In genomic region chr5:104039154-104039932, GRCm38 (mm10) we compare ENCODE assay signal across 8 mouse cellular contexts. TPM values are rescaled to one million over a fixed set of nuclear protein-coding genes. Genes with fewer than 3 reads are reported as not detected.
DNase-seq lines count a peak whose midpoint lies in the region; ATAC-seq and TF ChIP-seq lines count a peak whose summit lies in the region.

No protein-coding gene starts in this region.

- no peak overlapping the region for H3K9ac ChIP-seq in hindbrain, embryonic 16.5 days (ENCODE audit: low read depth, low read length)
- H3K9ac ChIP-seq in liver, embryonic 14.5 days (replicated peaks) = no peak overlapping the region

- 0 out of 2 replicates have a peak, but pooled peaks have one; percentile 54 for ATAC-seq in hindbrain, embryonic 16.5 days
- no peak for ATAC-seq in liver, embryonic 14.5 days (ENCODE audit: insufficient read depth)

- H3K36me3 ChIP-seq in hindbrain, embryonic 16.5 days (ENCODE audit: control insufficient read depth, insufficient read depth, low read length) = no peaks in the 10 kb centered on the region
- no peaks in the 10 kb centered on the region for H3K36me3 ChIP-seq in liver, embryonic 14.5 days (replicated peaks; ENCODE audit: control insufficient read depth, insufficient read depth, low read depth)
- no peaks in the 10 kb centered on the region for H3K36me3 ChIP-seq in small intestine, adult 2 months (ENCODE audit: control insufficient read depth, insufficient read depth, low read length)

- no peak for TF ChIP-seq EP300 in liver, embryonic 14.5 days (IDR thresholded peaks at IDR 0.05; ENCODE audit: low read depth)

- no peaks in the 10 kb centered on the region for H3K27me3 ChIP-seq in hindbrain, embryonic 16.5 days (replicated peaks; ENCODE audit: control insufficient read depth, insufficient read depth, low read length)
- no peaks in the 10 kb centered on the region for H3K27me3 ChIP-seq in liver, embryonic 14.5 days (ENCODE audit: control insufficient read depth, insufficient read depth, low read length)
- H3K27me3 ChIP-seq in small intestine, adult 2 months (ENCODE audit: control insufficient read depth, insufficient read depth, low read length) = no peaks in the 10 kb centered on the region

- H3K4me2 ChIP-seq in hindbrain, embryonic 16.5 days (ENCODE audit: low read length) = no peak overlapping the region
- H3K4me2 ChIP-seq in liver, embryonic 14.5 days (ENCODE audit: low read depth) = no peak overlapping the region

- peak; percentile 64 for TF ChIP-seq CTCF in liver, embryonic 14.5 days (IDR thresholded peaks at IDR 0.05; ENCODE audit: low read depth)
- TF ChIP-seq CTCF in small intestine, adult 2 months (IDR thresholded peaks at IDR 0.05; ENCODE audit: extremely low read depth, insufficient read length, insufficient replicate concordance, low read depth, low read length) = peak; percentile 56; the same call in 1 of the 2 replicates

- no peak overlapping the region for H3K27ac ChIP-seq in hindbrain, embryonic 16.5 days (ENCODE audit: low read depth, low read length)
- H3K27ac ChIP-seq in liver, embryonic 14.5 days = no peak overlapping the region
- no peak overlapping the region for H3K27ac ChIP-seq in small intestine, adult 2 months (ENCODE audit: insufficient read depth, low read depth, low read length)

- no peak for TF ChIP-seq POLR2A in small intestine, adult 2 months (IDR thresholded peaks at IDR 0.05; ENCODE audit: low read depth, low read length)

- intact Hi-C loops in heart, postnatal 25 days (cut with DNase I) = loop anchor here (1.0 kb wide), 1 partner anchor 39 kb away; no protein-coding TSS in a partner anchor

- no peaks in the 10 kb centered on the region for H3K4me1 ChIP-seq in hindbrain, embryonic 16.5 days (ENCODE audit: control insufficient read depth, insufficient read depth, low read depth, low read length)
- H3K4me1 ChIP-seq in liver, embryonic 14.5 days (replicated peaks; ENCODE audit: control insufficient read depth in 2 of 2, insufficient read depth in 2 of 2, low read length in 1 of 2) = peaks cover 8 to 20% of the 10 kb centered on the region in 2 experiments
- H3K4me1 ChIP-seq in small intestine, adult 2 months (ENCODE audit: control insufficient read depth, insufficient read depth, insufficient read length, low read length) = peaks cover 14% of the 10 kb centered on the region; the same call in 1 of the 2 replicates

- DNase-seq in heart, adult 18-20 months = peak; percentile 47 to 72
- DNase-seq in heart, postnatal 25 days (ENCODE audit: low spot score) = no peak
- peak; percentile 65 for DNase-seq in ES-CJ7 (ENCODE audit: low read depth, low spot score)
- DNase-seq in brain, adult 2 months (ENCODE audit: low read depth, low spot score) = peak; percentile 77
- DNase-seq in liver, embryonic 14.5 days (ENCODE audit: low read depth in 3 of 3, low spot score in 3 of 3) = no peak
- DNase-seq in T-cell, adult 2 months (ENCODE audit: low spot score) = no peak

- no peaks in the 10 kb centered on the region for H3K9me3 ChIP-seq in hindbrain, embryonic 16.5 days (ENCODE audit: control insufficient read depth, low read length)
- H3K9me3 ChIP-seq in liver, embryonic 14.5 days (ENCODE audit: control insufficient read depth, low read length) = no peaks in the 10 kb centered on the region

- 70% methylated on average over 6 of the region's 6 CpGs for WGBS in hindbrain, embryonic 16.5 days
- 29% methylated on average over 6 of the region's 6 CpGs for WGBS in liver, embryonic 14.5 days (ENCODE audit: insufficient replicate concordance)
- WGBS in small intestine, adult 2 months = 20% methylated on average over 6 of the region's 6 CpGs

- H3K4me3 ChIP-seq in hindbrain, embryonic 16.5 days (ENCODE audit: low read length) = no peak overlapping the region
- H3K4me3 ChIP-seq in liver, embryonic 14.5 days (ENCODE audit: insufficient read depth in 1 of 2, low read depth in 2 of 2, low read length in 2 of 2) = no peak overlapping the region
- H3K4me3 ChIP-seq in small intestine, adult 2 months (ENCODE audit: low read depth, low read length) = no peak overlapping the region

RNA-seq across cellular contexts. Expression of gene Nudt9, which starts 6.8 kb away (rescaled TPM):
- 10 to 100 TPM; 56.0 to 56.5 TPM for total RNA-seq in heart, adult 18-20 months (2021)
- 10 to 100 TPM; 51.4 to 52.3 TPM for total RNA-seq in heart, postnatal 25 days (2021)
- polyA plus RNA-seq in hindbrain, embryonic 16.5 days (2015; fragmentation: Nextera tagmentation; extraction: Ambion mirVana) = 68.4 and 71.7 TPM in 2 replicates
- polyA plus RNA-seq in liver, embryonic 14.5 days (2012; rRNA removed) = 34.5 and 48.1 TPM in 2 replicates
- 73.8 and 74.8 TPM in 2 replicates for polyA plus RNA-seq in liver, embryonic 14.5 days (2014; fragmentation: Nextera tagmentation; extraction: Ambion mirVana)
- polyA plus RNA-seq in small intestine, adult 2 months (2012; rRNA removed) = 24.6 and 58.0 TPM in 2 replicates

RNA-seq across cellular contexts. Expression of gene Hsd17b11, which starts 17.6 kb away (rescaled TPM):
- total RNA-seq in heart, adult 18-20 months (2021) = 10 to 100 TPM; 21.7 to 30.4 TPM
- 10 to 100 TPM; 25.2 to 29.6 TPM for total RNA-seq in heart, postnatal 25 days (2021)
- 2.9 and 3.1 TPM in 2 replicates for polyA plus RNA-seq in hindbrain, embryonic 16.5 days (2015; fragmentation: Nextera tagmentation; extraction: Ambion mirVana)
- 6.1 and 7.9 TPM in 2 replicates for polyA plus RNA-seq in liver, embryonic 14.5 days (2012; rRNA removed)
- polyA plus RNA-seq in liver, embryonic 14.5 days (2014; fragmentation: Nextera tagmentation; extraction: Ambion mirVana) = 1.9 and 2.6 TPM in 2 replicates
- polyA plus RNA-seq in small intestine, adult 2 months (2012; rRNA removed) = 46.9 and 109 TPM in 2 replicates

RNA-seq across cellular contexts. Expression of gene Gm17660, which starts 38.1 kb away (rescaled TPM):
- not detected for total RNA-seq in heart, adult 18-20 months (2021)
- total RNA-seq in heart, postnatal 25 days (2021) = not detected
- 0.44 TPM in 1 of 2 replicates, not detected in the other for polyA plus RNA-seq in hindbrain, embryonic 16.5 days (2015; fragmentation: Nextera tagmentation; extraction: Ambion mirVana)
- not detected in 2 replicates for polyA plus RNA-seq in liver, embryonic 14.5 days (2012; rRNA removed)
- not detected in 2 replicates for polyA plus RNA-seq in liver, embryonic 14.5 days (2014; fragmentation: Nextera tagmentation; extraction: Ambion mirVana)
- not detected in 2 replicates for polyA plus RNA-seq in small intestine, adult 2 months (2012; rRNA removed)

Comparison
In these comparisons a context has a peak if more than half of its experiments do, and no peak if none do; other contexts are left out.
1. DNase-seq: peak in heart, adult 18-20 months (2 of 2), ES-CJ7 (single experiment) and brain, adult 2 months (single experiment); none in heart, postnatal 25 days (single experiment), liver, embryonic 14.5 days (0 of 3) and T-cell, adult 2 months (single experiment).